Mouse (Mus musculus) embryonic facial prominence, embryonic 11.5 days (tissue): ENCODE results near the gene Dhx9. TPM values are rescaled to one million over a fixed set of nuclear protein-coding genes. Genes with fewer than 3 reads are reported as not detected.
"Not testable (repeated sequence)": the region's sequence is repeated elsewhere in the genome, so short reads cannot be mapped to it uniquely, and the experiment has no call there.

ENCODE experiments used
- ATAC-seq: fragments of 200-750 bp; cut with Nextera tagmentation; replicated peaks from 2 replicates; pipeline ENCODE4 v1.8.0; 2017; ENCODE audit warnings: low read depth; ENCODE audit not compliant: insufficient number of reproducible peaks, low FRiP score, low TSS enrichment
- DNase-seq: peaks from one replicate; pipeline ENCODE4 v3.0.0-alpha.2; 2015; ENCODE audit warnings: low spot score
- H3K27ac ChIP-seq: fragments of 300-500 bp; sonication (generic); replicated peaks from 2 replicates; pipeline ENCODE4 v1.5.1; 2014; ENCODE audit warnings: mild to moderate bottlenecking, low read depth, low read length, control low read depth
- H3K27me3 ChIP-seq: fragments of 300-500 bp; sonication (generic); 2 replicates; pipeline ENCODE4 v1.6.1; 2014; ENCODE audit warnings: mild to moderate bottlenecking, low read length, moderate library complexity, mixed read lengths; ENCODE audit not compliant: control insufficient read depth, insufficient read depth
- H3K36me3 ChIP-seq: fragments of 300-500 bp; sonication (generic); replicated peaks from 2 replicates; pipeline ENCODE4 v1.6.1; 2014; ENCODE audit warnings: low read depth, mild to moderate bottlenecking, low read length, moderate library complexity, mixed read lengths; ENCODE audit not compliant: control insufficient read depth, insufficient read depth
- H3K4me1 ChIP-seq: fragments of 300-500 bp; sonication (generic); 2 replicates; pipeline ENCODE4 v1.6.1; 2014; ENCODE audit warnings: low read length, mixed read lengths; ENCODE audit not compliant: control insufficient read depth, insufficient read depth
- H3K4me2 ChIP-seq: fragments of 300-500 bp; sonication (generic); 2 replicates; pipeline ENCODE4 v1.6.1; 2014; ENCODE audit warnings: low read depth, mild to moderate bottlenecking, control low read depth, low read length, moderate library complexity
- H3K4me3 ChIP-seq: fragments of 300-500 bp; sonication (generic); 2 replicates; pipeline ENCODE4 v1.5.1; 2014; ENCODE audit warnings: low read depth, low read length, control low read depth
- H3K9ac ChIP-seq: fragments of 300-500 bp; sonication (generic); replicated peaks from 2 replicates; pipeline ENCODE4 v1.6.1; 2014; ENCODE audit warnings: mild to moderate bottlenecking, control low read depth, low read length
- H3K9me3 ChIP-seq: fragments of 300-500 bp; sonication (generic); replicated peaks from 2 replicates; pipeline ENCODE4 v1.6.1; 2016; ENCODE audit warnings: mild to moderate bottlenecking, low read length, inconsistent platforms, mixed read lengths; ENCODE audit not compliant: control insufficient read depth
- WGBS: fragments of 180-500 bp; shearing (Covaris S2); extraction: QIAGEN DNeasy Blood & Tissue Kit; methylation state at CpG from one replicate; pipeline ENCODE4 v1.1.7; 2014; 5-methylcytosine and 5-hydroxymethylcytosine counted together
- polyA plus RNA-seq: library from polyadenylated mRNA; unstranded; fragments of >200 nt; fragmentation: Nextera tagmentation; extraction: Ambion mirVana; gene quantifications from 2 replicates; pipeline ENCODE4 v1.2.1, GENCODE M21; 2014

Gene Dhx9
- polyA plus RNA-seq, 1 experiment from 2014 or later: 26.6 TPM

- H3K4me1 ChIP-seq: no peaks in the 10 kb centered on the region
- no peaks in the 10 kb centered on the region for H3K36me3 ChIP-seq
- H3K4me3 ChIP-seq: no peak overlapping the region
- WGBS: 86% methylated on average over 1 of the region's 1 CpGs
- H3K27me3 ChIP-seq: no peaks in the 10 kb centered on the region
- H3K4me2 ChIP-seq: no peak overlapping the region
- H3K27ac ChIP-seq: no peak overlapping the region
- ATAC-seq: no peak
- no peak overlapping the region for H3K9ac ChIP-seq
- no peak for DNase-seq
- no peaks in the 10 kb centered on the region for H3K9me3 ChIP-seq
These were observed 4.4 kb upstream of the Dhx9 start for GRCm38 (mm10) chr1:153491822-153492221.

- no peaks in the 10 kb centered on the region for H3K27me3 ChIP-seq
- no peak overlapping the region for H3K4me2 ChIP-seq
- H3K36me3 ChIP-seq: no peaks in the 10 kb centered on the region
- ATAC-seq (no peak), DNase-seq (no peak)
- no peak overlapping the region for H3K9ac ChIP-seq
- no peaks in the 10 kb centered on the region for H3K9me3 ChIP-seq
- H3K27ac ChIP-seq: no peak overlapping the region
- H3K4me1 ChIP-seq: no peaks in the 10 kb centered on the region
- WGBS: 87% methylated on average over 2 of the region's 2 CpGs
- H3K4me3 ChIP-seq: no peak overlapping the region
These were observed 3.9 kb upstream of the Dhx9 start for GRCm38 (mm10) chr1:153491345-153491744.

DNA sequence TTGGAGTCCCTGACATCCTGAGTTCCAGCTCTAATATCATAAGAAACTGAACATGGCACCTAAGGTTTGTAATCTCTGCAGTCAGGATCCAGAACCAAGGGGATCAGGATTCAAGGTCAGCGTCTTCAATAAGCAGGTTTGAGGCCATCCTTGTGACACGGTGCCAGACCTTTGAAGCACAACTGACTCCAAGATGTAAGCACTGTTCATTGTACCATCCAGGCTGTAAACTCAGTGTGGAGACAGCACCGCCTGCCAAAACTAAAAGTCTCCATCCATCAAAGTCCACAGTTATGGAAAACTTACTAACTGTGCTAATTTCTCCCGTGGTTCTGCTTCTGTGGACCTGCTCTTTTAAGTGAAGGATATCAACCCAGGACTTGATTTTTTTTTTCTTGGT, 2.5 kb upstream of the Dhx9 start:
- Histone ChIP-seq H3K4me1 (no peaks in the 10 kb centered on the region), H3K4me2 (no peak overlapping the region), H3K9me3 (no peaks in the 10 kb centered on the region), H3K27ac (no peak overlapping the region), H3K9ac (no peak overlapping the region), H3K36me3 (no peaks in the 10 kb centered on the region), H3K27me3 (no peaks in the 10 kb centered on the region), H3K4me3 (no peak overlapping the region)
- 88% methylated on average over 4 of the region's 4 CpGs for WGBS
- ATAC-seq: no peak
- DNase-seq: no peak

GRCm38 (mm10) chr1:153489540-153489939, 2.1 kb upstream of the Dhx9 start:
- DNase-seq (no peak), ATAC-seq (no peak)
- H3K4me2 ChIP-seq: no peak overlapping the region
- no peaks in the 10 kb centered on the region for H3K4me1 ChIP-seq
- H3K9ac ChIP-seq: no peak overlapping the region
- H3K27ac ChIP-seq: no peak overlapping the region
- H3K36me3 ChIP-seq: no peaks in the 10 kb centered on the region
- WGBS: 60% methylated on average over 2 of the region's 2 CpGs
- H3K4me3 ChIP-seq: no peak overlapping the region
- no peaks in the 10 kb centered on the region for H3K27me3 ChIP-seq
- H3K9me3 ChIP-seq: no peaks in the 10 kb centered on the region

GRCm38 (mm10) chr1:153489132-153489531, 1.7 kb upstream of the Dhx9 start:
- Histone ChIP-seq H3K4me1 (no peaks in the 10 kb centered on the region), H3K9me3 (no peaks in the 10 kb centered on the region), H3K4me2 (no peak overlapping the region), H3K9ac (no peak overlapping the region), H3K27ac (no peak overlapping the region), H3K36me3 (no peaks in the 10 kb centered on the region), H3K4me3 (no peak overlapping the region), H3K27me3 (no peaks in the 10 kb centered on the region)
- no peak for DNase-seq
- WGBS: 46% methylated on average over 7 of the region's 7 CpGs
- ATAC-seq: no peak

GRCm38 (mm10) chr1:153486767-153487499, 527 bp downstream of the Dhx9 start:
- DNase-seq: peak; percentile 64
- under 1% methylated on average over 64 of the region's 64 CpGs for WGBS

DNA sequence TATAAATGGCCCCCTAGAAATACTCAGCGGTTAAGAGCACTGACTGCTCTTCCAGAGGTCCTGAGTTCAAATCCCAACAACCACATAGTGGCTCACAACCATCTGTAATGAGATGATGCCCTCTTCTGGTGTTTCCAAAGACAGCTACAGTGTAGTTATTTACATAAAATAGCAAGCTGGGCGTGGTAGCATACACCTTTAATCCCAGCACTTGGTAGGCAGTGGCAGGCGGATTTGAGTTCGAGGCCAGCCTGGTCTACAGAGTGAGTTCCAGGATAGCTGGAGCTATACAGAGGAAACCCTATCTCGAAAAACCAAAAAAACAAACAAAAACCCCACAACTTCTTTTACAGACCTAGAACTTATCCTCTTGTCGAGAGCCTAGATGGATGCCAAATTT, 1.3 kb downstream of the Dhx9 start:
- not testable (repeated sequence) for H3K36me3 ChIP-seq, H3K27ac ChIP-seq, ATAC-seq, H3K27me3 ChIP-seq, H3K9me3 ChIP-seq, H3K4me1 ChIP-seq, DNase-seq
- WGBS: 9% methylated on average over 6 of the region's 6 CpGs
- H3K4me3 ChIP-seq: peak overlapping the region; percentile 90
- peak overlapping the region; percentile 100 for H3K9ac ChIP-seq
- peak overlapping the region; percentile 64 for H3K4me2 ChIP-seq

More at GRCm38 (mm10) chr1:153486767-153487499, 527 bp downstream of the Dhx9 start:
- ATAC-seq: peak; percentile 80
- Histone ChIP-seq H3K9me3 (no peaks in the 10 kb centered on the region), H3K4me3 (peak overlapping the region; percentile 90), H3K9ac (peak overlapping the region; percentile 100), H3K27me3 (no peaks in the 10 kb centered on the region), H3K4me1 (no peaks in the 10 kb centered on the region), H3K36me3 (peaks cover 2% of the 10 kb centered on the region; the same call in 1 of the 2 replicates), H3K27ac (peak overlapping the region; percentile 90), H3K4me2 (peak overlapping the region; percentile 64)

DNA sequence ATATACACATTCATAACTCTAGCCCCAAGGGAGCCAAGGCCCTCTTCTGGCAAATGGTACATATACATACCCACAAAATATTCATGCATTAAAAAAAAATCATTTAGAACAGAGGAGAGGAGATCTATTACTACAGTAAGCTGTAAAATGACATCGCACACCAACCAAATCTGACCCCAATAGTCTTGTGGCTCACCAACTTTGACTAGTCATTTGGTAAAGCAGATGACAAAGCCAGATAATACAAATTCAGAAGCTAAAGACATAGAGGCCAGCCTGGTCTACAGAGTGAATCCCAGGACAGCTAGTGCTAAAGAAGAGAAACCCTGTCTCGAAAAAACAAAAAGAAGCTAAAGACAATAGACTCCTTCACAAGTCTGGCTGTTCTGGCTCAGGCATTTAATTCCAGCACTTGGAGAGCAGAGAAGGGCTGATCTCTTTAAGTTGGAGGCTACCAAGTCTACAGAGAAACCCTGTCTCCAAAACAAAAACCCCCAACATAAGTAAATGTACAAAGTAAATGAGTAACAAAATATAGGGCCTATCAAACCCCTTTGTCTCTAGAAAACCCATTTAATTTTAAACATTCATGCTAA, 2.2 kb downstream of the Dhx9 start:
- no peak overlapping the region for H3K9ac ChIP-seq
- no peaks in the 10 kb centered on the region for H3K9me3 ChIP-seq
- 49% methylated on average over 2 of the region's 2 CpGs for WGBS
- no peaks in the 10 kb centered on the region for H3K27me3 ChIP-seq
- peaks cover 11% of the 10 kb centered on the region for H3K36me3 ChIP-seq
- no peak overlapping the region for H3K27ac ChIP-seq
- DNase-seq: no peak
- no peak for ATAC-seq
- peak overlapping the region; percentile 90 for H3K4me3 ChIP-seq
- H3K4me2 ChIP-seq: peak overlapping the region; percentile 64
- no peaks in the 10 kb centered on the region for H3K4me1 ChIP-seq
